Mouse (Mus musculus): ENCODE results near the gene Gm10282. TPM values are rescaled to one million over a fixed set of nuclear protein-coding genes. Genes with fewer than 3 reads are reported as not detected.

The Gm10282 gene
- total and polyA plus RNA-seq, 3 experiments: 11.7 to 133 TPM; not detected in 1

DNA sequence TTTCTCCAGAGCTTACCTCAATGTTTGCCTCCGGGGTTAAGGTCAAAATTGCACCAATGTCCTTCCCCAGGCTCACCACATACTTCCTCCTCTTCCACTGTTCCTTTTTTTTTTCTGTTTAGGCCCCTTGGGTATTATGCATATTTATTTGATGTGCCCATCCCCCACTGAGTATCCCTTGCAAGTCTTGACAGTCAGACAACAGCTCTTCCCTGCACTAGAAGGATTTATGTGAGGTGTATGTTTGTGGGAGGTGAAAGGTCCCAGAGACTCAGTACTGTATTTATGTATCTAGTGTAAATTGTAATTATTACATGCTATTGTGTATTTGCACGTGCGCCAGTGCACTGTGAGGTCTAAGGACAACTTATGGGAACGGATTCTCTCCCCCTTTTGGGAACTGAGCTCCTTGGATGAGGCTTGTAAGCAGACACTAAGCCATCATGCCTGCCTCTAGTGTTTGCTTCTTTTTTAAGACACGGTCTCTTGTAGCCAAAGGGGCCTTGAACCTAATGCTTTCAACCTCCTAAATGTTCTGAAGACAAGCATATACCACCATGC, 12.8 kb upstream of the Gm10282 start:
- no peak for TF ChIP-seq MYC (IDR thresholded peaks at IDR 0.05; ENCODE audit: low read depth, low read length)
- TF ChIP-seq RAD21 (IDR thresholded peaks at IDR 0.05; ENCODE audit: low read depth, low read length): no peak
- no peak for TF ChIP-seq CHD1 (IDR thresholded peaks at IDR 0.05; ENCODE audit: low read depth, low read length)
- TF ChIP-seq UBTF (IDR thresholded peaks at IDR 0.05; ENCODE audit: borderline replicate concordance, insufficient read depth, low read depth, low read length): no peak
- no peak for TF ChIP-seq JUND (IDR thresholded peaks at IDR 0.05; ENCODE audit: low read depth, low read length)
- no peak for TF ChIP-seq MAX (IDR thresholded peaks at IDR 0.05; ENCODE audit: low read length)
- TF ChIP-seq TAL1 (IDR thresholded peaks at IDR 0.05; ENCODE audit: low read length): no peak
- TF ChIP-seq E2F4 (IDR thresholded peaks at IDR 0.05; ENCODE audit: borderline replicate concordance, low read depth, low read length): no peak
- TF ChIP-seq ELF1 (IDR thresholded peaks at IDR 0.05; ENCODE audit: low read depth, low read length): no peak
- TF ChIP-seq USF2 (IDR thresholded peaks at IDR 0.05; ENCODE audit: borderline replicate concordance in 1 of 2, insufficient read depth in 1 of 2, low read depth in 1 of 2, low read length in 2 of 2): no peak
- TF ChIP-seq ETS1 (IDR thresholded peaks at IDR 0.05; ENCODE audit: low read depth, low read length): no peak
- no peak for TF ChIP-seq TCF12 (IDR thresholded peaks at IDR 0.05; ENCODE audit: low read depth, low read length)
- TF ChIP-seq USF1 (IDR thresholded peaks at IDR 0.05; ENCODE audit: low read depth, low read length): no peak
- no peak overlapping the region for H3K27ac ChIP-seq (ENCODE audit: control insufficient read depth, low read depth, low read length)
- H3K9me3 ChIP-seq (replicated peaks; ENCODE audit: insufficient read depth, low read length): no peaks in the 10 kb centered on the region
- no peaks in the 10 kb centered on the region for H3K79me2 ChIP-seq (ENCODE audit: control insufficient read depth, insufficient read depth, low read length, poor library complexity)
- peaks cover 0 to 12% of the 10 kb centered on the region in 2 experiments; a peak in 2 of 4 replicates for H3K4me1 ChIP-seq (ENCODE audit: control insufficient read depth in 1 of 2, insufficient read depth in 2 of 2, low read length in 2 of 2)
- no peaks in the 10 kb centered on the region for H3K36me3 ChIP-seq (ENCODE audit: control insufficient read depth in 1 of 2, insufficient read depth in 2 of 2, low read length in 2 of 2)
- no peak overlapping the region for H3K9ac ChIP-seq (ENCODE audit: control insufficient read depth, low read depth, low read length, poor library complexity, severe bottlenecking)
- H3K4me3 ChIP-seq (ENCODE audit: control insufficient read depth in 1 of 2, insufficient read depth in 1 of 2, low read depth in 2 of 2, low read length in 2 of 2): no peak overlapping the region
- H3K27me3 ChIP-seq (ENCODE audit: control insufficient read depth in 1 of 2, insufficient read depth in 2 of 2, low read length in 2 of 2): peaks cover 0 to 2% of the 10 kb centered on the region in 2 experiments; a peak in 2 of 4 replicates
- no peak for DNase-seq (ENCODE audit: low read depth, low spot score)

DNA sequence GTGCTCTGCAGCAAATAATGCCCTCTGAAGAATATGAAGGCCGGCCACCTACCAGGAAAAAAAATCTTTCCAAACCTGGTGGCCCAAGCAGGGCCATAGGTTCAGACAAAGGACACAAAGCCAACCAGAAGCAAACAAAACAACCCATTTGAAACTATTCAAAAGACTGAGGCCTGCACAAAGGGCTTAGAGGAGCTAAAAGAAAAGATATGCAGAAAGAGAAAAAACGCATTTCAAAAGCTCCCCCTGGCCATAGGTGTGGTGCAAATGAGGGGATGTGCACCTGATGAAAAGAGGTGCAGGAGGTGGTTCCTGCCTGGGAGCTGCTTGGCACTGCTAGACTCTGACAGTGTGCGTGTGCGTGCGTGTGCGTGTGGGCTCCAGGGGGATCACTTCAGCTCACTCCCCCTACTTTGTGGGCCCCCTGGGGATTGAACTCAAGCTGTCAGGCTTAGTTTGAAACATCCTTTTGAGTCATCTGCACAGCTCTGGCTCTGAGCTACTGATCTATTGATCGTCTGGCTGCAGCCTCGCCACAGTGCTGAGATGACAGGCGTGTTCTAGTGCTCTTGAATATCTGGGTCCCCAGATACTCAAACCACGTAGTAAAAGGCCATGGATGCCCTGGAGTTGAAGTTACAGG, 11.1 kb upstream of the Gm10282 start:
- Histone ChIP-seq H3K27ac (ENCODE audit: control insufficient read depth, low read depth, low read length) (no peak overlapping the region), H3K9ac (ENCODE audit: control insufficient read depth, low read depth, low read length, poor library complexity, severe bottlenecking) (no peak overlapping the region), H3K4me1 (ENCODE audit: control insufficient read depth in 1 of 2, insufficient read depth in 2 of 2, low read length in 2 of 2) (peaks cover 0 to 8% of the 10 kb centered on the region in 2 experiments; a peak in 2 of 4 replicates), H3K4me3 (ENCODE audit: control insufficient read depth in 1 of 2, insufficient read depth in 1 of 2, low read depth in 2 of 2, low read length in 2 of 2) (no peak overlapping the region), H3K27me3 (ENCODE audit: control insufficient read depth in 1 of 2, insufficient read depth in 2 of 2, low read length in 2 of 2) (peaks cover 0 to 4% of the 10 kb centered on the region in 2 experiments; a peak in 2 of 4 replicates), H3K79me2 (ENCODE audit: control insufficient read depth, insufficient read depth, low read length, poor library complexity) (no peaks in the 10 kb centered on the region), H3K9me3 (replicated peaks; ENCODE audit: insufficient read depth, low read length) (no peaks in the 10 kb centered on the region), H3K36me3 (ENCODE audit: control insufficient read depth in 1 of 2, insufficient read depth in 2 of 2, low read length in 2 of 2) (no peaks in the 10 kb centered on the region)
- DNase-seq (ENCODE audit: low read depth, low spot score): no peak
- TF ChIP-seq HCFC1 (IDR thresholded peaks at IDR 0.05; ENCODE audit: low read depth, low read length) (no peak), ETS1 (IDR thresholded peaks at IDR 0.05; ENCODE audit: low read depth, low read length) (no peak), GATA1 (IDR thresholded peaks at IDR 0.05; ENCODE audit: low read depth, low read length) (no peak), EP300 (IDR thresholded peaks at IDR 0.05; ENCODE audit: low read depth in 1 of 2, low read length in 2 of 2) (no peak), ZC3H11A (IDR thresholded peaks at IDR 0.05; ENCODE audit: low read depth, low read length) (no peak), NRF1 (IDR thresholded peaks at IDR 0.05; ENCODE audit: insufficient read depth, low read depth, low read length, poor library complexity, severe bottlenecking) (no peak), KAT2A (conservative IDR thresholded peaks at IDR 0.05; ENCODE audit: low read depth, low read length) (no peak), POLR2AphosphoS5 (IDR thresholded peaks at IDR 0.05; ENCODE audit: borderline replicate concordance, low read depth, low read length) (no peak), ZNF384 (IDR thresholded peaks at IDR 0.05; ENCODE audit: low read depth, low read length) (no peak), NELFE (IDR thresholded peaks at IDR 0.05; ENCODE audit: low read depth, low read length) (no peak), E2F4 (IDR thresholded peaks at IDR 0.05; ENCODE audit: borderline replicate concordance, low read depth, low read length) (no peak), TBP (IDR thresholded peaks at IDR 0.05; ENCODE audit: low read depth, low read length) (no peak)
